1 mouse cellular context compared by ENCODE assay signal in the genomic region with DNA sequence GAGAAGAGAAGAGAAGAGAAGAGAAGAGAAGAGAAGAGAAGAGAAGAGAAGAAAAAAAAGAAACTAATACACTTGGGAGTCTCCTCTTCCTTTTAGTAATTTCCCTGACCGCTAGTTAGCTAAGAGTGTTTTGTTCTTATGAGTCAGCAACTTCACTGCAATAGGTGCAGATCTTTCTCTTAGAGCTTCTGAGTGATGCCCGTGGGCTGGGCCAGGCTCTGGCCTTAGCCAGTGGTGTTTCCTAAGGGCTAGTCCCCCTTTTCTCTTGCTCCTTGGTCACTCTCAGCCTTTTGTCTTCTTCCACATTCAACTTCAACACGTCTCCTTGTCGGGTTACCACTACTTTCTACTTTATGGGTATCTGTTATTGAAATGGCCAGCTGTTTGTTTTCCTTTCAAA.
TF ChIP-seq lines count a peak whose summit lies in the region.

No protein-coding gene starts in this region.

TF ChIP-seq in CH12.LX, 34 proteins besides CTCF, POLR2A, EP300 and RAD21 (continued from another document):
- no peak for TF ChIP-seq USF1 (IDR thresholded peaks at IDR 0.05; ENCODE audit: low read depth, low read length)
- TF ChIP-seq HCFC1 (IDR thresholded peaks at IDR 0.05; ENCODE audit: low read depth, low read length): no peak
- TF ChIP-seq USF2 (conservative IDR thresholded peaks at IDR 0.05; ENCODE audit: low read depth, low read length): no peak
- TF ChIP-seq TBP (conservative IDR thresholded peaks at IDR 0.05; ENCODE audit: low read depth, low read length): peak; percentile 90
- no peak; the same call in 1 of the 2 replicates for TF ChIP-seq MEF2A (IDR thresholded peaks at IDR 0.05; ENCODE audit: borderline replicate concordance, low read depth, low read length)
- TF ChIP-seq ZMIZ1 (IDR thresholded peaks at IDR 0.05; ENCODE audit: low read depth, low read length): no peak
